ENCODE assay signal across 18 mouse cellular contexts in genomic region chr4:83353949-83354348, GRCm38 (mm10). TPM values are rescaled to one million over a fixed set of nuclear protein-coding genes. Genes with fewer than 3 reads are reported as not detected.
DNase-seq lines count a peak whose midpoint lies in the region; ATAC-seq and TF ChIP-seq lines count a peak whose summit lies in the region.
"Had no signal": no experiment of that assay in that cellular context is flagged by ENCODE, and none has a peak within 500 bp of the region (broad histone marks: within the 10 kb centered on the region; RNA-seq: fewer than 3 reads in every experiment).

No protein-coding gene starts in this region.

- H3K4me1 ChIP-seq in CH12.LX (ENCODE audit: control insufficient read depth in 1 of 2, insufficient read depth in 2 of 2): peaks cover 3 to 15% of the 10 kb centered on the region in 2 experiments
- no peaks in the 10 kb centered on the region for H3K4me1 ChIP-seq in liver, embryonic 11.5 days (replicated peaks; ENCODE audit: control insufficient read depth, insufficient read depth, low read length)
- peaks cover 3% of the 10 kb centered on the region for H3K4me1 ChIP-seq in cerebellum, adult 2 months (ENCODE audit: control insufficient read depth, insufficient read depth, low read length)
- no peaks in the 10 kb centered on the region for H3K4me1 ChIP-seq in intestine, postnatal 0 days (replicated peaks; ENCODE audit: control insufficient read depth, insufficient read depth, low read length)
- H3K4me1 ChIP-seq: limb, embryonic 10.5 days; midbrain, embryonic 12.5 days; stomach, embryonic 15.5 days had no signal

- WGBS in liver, embryonic 11.5 days: 46% methylated on average over 6 of the region's 6 CpGs
- WGBS in cerebellum, adult 2 months: 78% methylated on average over 6 of the region's 6 CpGs
- 82% methylated on average over 6 of the region's 6 CpGs for WGBS in intestine, postnatal 0 days

- dilution Hi-C loops in CH12.LX (cut with MboI; ENCODE audit: extremely low pct_ligation_motif_present, extremely low pct_unique_long_range_greater_than_20kb, low sequenced_read_pairs): no loop called here

- no peak overlapping the region for H3K27ac ChIP-seq in CH12.LX (ENCODE audit: insufficient read depth, low read depth)
- no peak overlapping the region for H3K27ac ChIP-seq in liver, embryonic 11.5 days (ENCODE audit: low read depth, low read length)
- H3K27ac ChIP-seq in cerebellum, adult 2 months (ENCODE audit: insufficient read depth, low read length): no peak overlapping the region
- H3K27ac ChIP-seq in intestine, postnatal 0 days (ENCODE audit: low read depth, low read length): no peak overlapping the region
- H3K27ac ChIP-seq: limb, embryonic 10.5 days; liver, embryonic 14.5 days; midbrain, embryonic 12.5 days; stomach, embryonic 15.5 days had no signal

- H3K79me2 ChIP-seq in C2C12 (ENCODE audit: control insufficient read depth, insufficient read depth): no peaks in the 10 kb centered on the region
- H3K79me2 ChIP-seq in CH12.LX (replicated peaks; ENCODE audit: control insufficient read depth, extremely low read depth, insufficient read depth, poor library complexity, severe bottlenecking): no peaks in the 10 kb centered on the region

- H3ac ChIP-seq in C2C12 (ENCODE audit: control insufficient read depth, insufficient read length, low read depth): no peak overlapping the region

- no peak for TF ChIP-seq RAD21 in CH12.LX (IDR thresholded peaks at IDR 0.05; ENCODE audit: low read depth, low read length)

- no peak for TF ChIP-seq POLR2A in CH12.LX (IDR thresholded peaks at IDR 0.05; ENCODE audit: low read depth, low read length)
- TF ChIP-seq POLR2A in cerebellum, adult 2 months (IDR thresholded peaks at IDR 0.05; ENCODE audit: borderline replicate concordance, insufficient read depth, low read length): no peak

- H3K4me2 ChIP-seq in CH12.LX (ENCODE audit: insufficient read depth, low read depth, poor library complexity, severe bottlenecking): no peak overlapping the region
- H3K4me2 ChIP-seq in liver, embryonic 11.5 days: no peak overlapping the region
- H3K4me2 ChIP-seq in intestine, postnatal 0 days (replicated peaks; ENCODE audit: low read depth): no peak overlapping the region
- H3K4me2 ChIP-seq: midbrain, embryonic 12.5 days; stomach, embryonic 15.5 days had no signal

- TF ChIP-seq CTCF in C2C12 (IDR thresholded peaks at IDR 0.05; ENCODE audit: control insufficient read depth, insufficient read depth, insufficient read length) (no peak), CH12.LX (conservative IDR thresholded peaks at IDR 0.05 in 1 of 2, IDR thresholded peaks at IDR 0.05 in 1 of 2; ENCODE audit: low read depth in 2 of 2, low read length in 2 of 2) (no peak)
- no peak for TF ChIP-seq CTCF in cerebellum, adult 2 months (IDR thresholded peaks at IDR 0.05; ENCODE audit: borderline replicate concordance, insufficient read depth, low read depth, low read length)
- no peak for TF ChIP-seq CTCF in intestine, postnatal 0 days (IDR thresholded peaks at IDR 0.05; ENCODE audit: low read depth)

- peak; percentile 59 for TF ChIP-seq EP300 in CH12.LX (IDR thresholded peaks at IDR 0.05; ENCODE audit: low read length)

- peak; percentile 91 for ATAC-seq in common myeloid progenitor, adult 5-6 weeks (replicated peaks; ENCODE audit: low read depth, poor library complexity, severe bottlenecking)
- no peak for ATAC-seq in liver, embryonic 11.5 days (replicated peaks; ENCODE audit: low FRiP score)
- no peak for ATAC-seq in intestine, postnatal 0 days
- ATAC-seq: hindbrain, embryonic 16.5 days had no signal

- DNase-seq in CH12.LX (ENCODE audit: extremely low read depth): peak; percentile 48
- DNase-seq in heart, postnatal 10 days: peak; percentile 29 to 56
- DNase-seq in liver, embryonic 11.5 days (ENCODE audit: low spot score): no peak
- DNase-seq in kidney, postnatal 10 days: no peak
- DNase-seq in cerebellum, adult 2 months: no peak
- DNase-seq: cerebellum, adult 8-10 months; gastrocnemius, postnatal 36 days; kidney, postnatal 25 days; lung, postnatal 14 days; thymus, postnatal 4 days had no signal

- no peak overlapping the region for H3K9ac ChIP-seq in CH12.LX (ENCODE audit: insufficient read depth, low read depth)
- no peak overlapping the region for H3K9ac ChIP-seq in liver, embryonic 11.5 days (ENCODE audit: low read depth, low read length)
- H3K9ac ChIP-seq in intestine, postnatal 0 days (ENCODE audit: low read depth, low read length): no peak overlapping the region
- H3K9ac ChIP-seq: liver, embryonic 14.5 days; midbrain, embryonic 12.5 days; stomach, embryonic 15.5 days had no signal

- no peaks in the 10 kb centered on the region for H3K79me3 ChIP-seq in C2C12 (ENCODE audit: low read depth)

- no peaks in the 10 kb centered on the region for H3K27me3 ChIP-seq in C2C12 (ENCODE audit: control insufficient read depth, insufficient read depth, insufficient read length)
- H3K27me3 ChIP-seq in CH12.LX (replicated peaks): no peaks in the 10 kb centered on the region
- no peaks in the 10 kb centered on the region for H3K27me3 ChIP-seq in liver, embryonic 11.5 days (replicated peaks; ENCODE audit: control insufficient read depth, insufficient read depth, low read length)
- no peaks in the 10 kb centered on the region for H3K27me3 ChIP-seq in cerebellum, adult 2 months (ENCODE audit: control insufficient read depth, insufficient read depth, low read length)
- no peaks in the 10 kb centered on the region for H3K27me3 ChIP-seq in intestine, postnatal 0 days (replicated peaks; ENCODE audit: control insufficient read depth, insufficient read depth, low read length)
- H3K27me3 ChIP-seq: midbrain, embryonic 12.5 days; stomach, embryonic 15.5 days had no signal

- intact Hi-C loops in heart, postnatal 10 days (cut with DNase I): no loop called here

- H3K36me3 ChIP-seq in C2C12 (ENCODE audit: control insufficient read depth, insufficient read depth) (no peaks in the 10 kb centered on the region), CH12.LX (replicated peaks in 1 of 2; ENCODE audit: control insufficient read depth in 1 of 2, insufficient read depth in 1 of 2, low read length in 1 of 2) (no peaks in the 10 kb centered on the region)
- H3K36me3 ChIP-seq in liver, embryonic 11.5 days (ENCODE audit: control insufficient read depth, insufficient read depth, low read length): no peaks in the 10 kb centered on the region
- no peaks in the 10 kb centered on the region for H3K36me3 ChIP-seq in intestine, postnatal 0 days (ENCODE audit: control insufficient read depth, insufficient read depth)
- H3K36me3 ChIP-seq: limb, embryonic 10.5 days; midbrain, embryonic 12.5 days; stomach, embryonic 15.5 days had no signal

- H3K4me3 ChIP-seq in C2C12 (ENCODE audit: insufficient read depth, poor library complexity, severe bottlenecking) (no peak overlapping the region), CH12.LX (replicated peaks in 1 of 3; ENCODE audit: low read depth in 2 of 3, low read length in 2 of 3, poor library complexity in 1 of 3) (no peak overlapping the region)
- H3K4me3 ChIP-seq in liver, embryonic 11.5 days (ENCODE audit: low read depth, low read length): no peak overlapping the region
- no peak overlapping the region for H3K4me3 ChIP-seq in cerebellum, adult 2 months (replicated peaks; ENCODE audit: insufficient read depth, low read depth, low read length)
- no peak overlapping the region for H3K4me3 ChIP-seq in intestine, postnatal 0 days (ENCODE audit: low read depth, low read length)
- H3K4me3 ChIP-seq: limb, embryonic 10.5 days; midbrain, embryonic 12.5 days; stomach, embryonic 15.5 days had no signal

- in situ Hi-C loops in CH12.LX (cut with MboI; ENCODE audit: low pct_ligation_motif_present, low pct_unique_long_range_greater_than_20kb, low sequenced_read_pairs): no loop called here

- H3K9me3 ChIP-seq in CH12.LX (replicated peaks; ENCODE audit: low read length): peaks cover 5% of the 10 kb centered on the region
- no peaks in the 10 kb centered on the region for H3K9me3 ChIP-seq in liver, embryonic 11.5 days (ENCODE audit: control insufficient read depth, low read length)
- H3K9me3 ChIP-seq in intestine, postnatal 0 days (ENCODE audit: control insufficient read depth): no peaks in the 10 kb centered on the region
- H3K9me3 ChIP-seq: limb, embryonic 10.5 days; stomach, embryonic 15.5 days had no signal

TF ChIP-seq in C2C12, 6 proteins besides CTCF, POLR2A, EP300 and RAD21:
- TF ChIP-seq FOSL1 (IDR thresholded peaks at IDR 0.05; ENCODE audit: insufficient read depth, low read length, poor library complexity, severe bottlenecking) (no peak), MYOD1 (IDR thresholded peaks at IDR 0.05; ENCODE audit: control insufficient read depth, insufficient read length, low read depth) (peak; percentile 64)

TF ChIP-seq in CH12.LX, 34 proteins besides CTCF, POLR2A, EP300 and RAD21:
- TF ChIP-seq TCF12 (IDR thresholded peaks at IDR 0.05; ENCODE audit: low read depth, low read length): peak; percentile 28; the same call in 1 of the 2 replicates
- TF ChIP-seq BHLHE40 (IDR thresholded peaks at IDR 0.05; ENCODE audit: low read depth, low read length): peak; percentile 94
- TF ChIP-seq MEF2A (IDR thresholded peaks at IDR 0.05; ENCODE audit: borderline replicate concordance, low read depth, low read length): peak; percentile 70; the same call in 1 of the 2 replicates
- no peak for TF ChIP-seq MYC (IDR thresholded peaks at IDR 0.05; ENCODE audit: low read depth, low read length)
- no peak for TF ChIP-seq IRF4 (IDR thresholded peaks at IDR 0.05; ENCODE audit: low read depth, low read length)
- no peak for TF ChIP-seq ZC3H11A (IDR thresholded peaks at IDR 0.05; ENCODE audit: low read depth, low read length)
- peak; percentile 78 for TF ChIP-seq ETS1 (conservative IDR thresholded peaks at IDR 0.05; ENCODE audit: low read depth, low read length)

RNA-seq across cellular contexts. Expression of gene Ttc39b, which starts 29.9 kb away (rescaled TPM):
- polyA plus RNA-seq in C2C12 (2012; fragmentation: generic; extraction: Trizol): 23.6 TPM
- 12.6 and 14.7 TPM in 2 replicates for total RNA-seq in CH12.LX (2012; rRNA removed)
- total RNA-seq in CH12.LX (2014; rRNA removed): 16.7 and 17.3 TPM in 2 replicates
- polyA plus RNA-seq in CH12.LX (2012; ENCODE audit: insufficient read length, low read depth): 15.7 and 17.8 TPM in 2 replicates
- total RNA-seq in common myeloid progenitor, adult 5-6 weeks (2017): 1.5 and 5.8 TPM in 2 replicates
- total RNA-seq in heart, postnatal 10 days (2021): 10 to 100 TPM; 13.9 to 14.5 TPM
- polyA plus RNA-seq in liver, embryonic 11.5 days (2014; fragmentation: Nextera tagmentation; extraction: Ambion mirVana): 5.1 and 5.6 TPM in 2 replicates
- 23.7 and 24.3 TPM in 2 replicates for polyA plus RNA-seq in cerebellum, adult 2 months (2012; rRNA removed)
- 2.7 and 2.9 TPM in 2 replicates for polyA plus RNA-seq in intestine, postnatal 0 days (2015; fragmentation: Nextera tagmentation; extraction: Ambion mirVana)

Comparison
In these comparisons a context has a peak if more than half of its experiments do, and no peak if none do; other contexts are left out.
1. DNase-seq: peak in CH12.LX (single experiment) and heart, postnatal 10 days (2 of 2); none in liver, embryonic 11.5 days (single experiment), kidney, postnatal 10 days (single experiment) and cerebellum, adult 2 months (0 of 2).